Mouse (Mus musculus) C2C12 (cell line): ENCODE data around the gene Vwce. TPM values are rescaled to one million over a fixed set of nuclear protein-coding genes. Genes with fewer than 3 reads are reported as not detected.

Source experiments
- H3K27me3 ChIP-seq: one replicate; pipeline ENCODE4 v1.6.1; 2011; ENCODE audit not compliant: control insufficient read depth, insufficient read depth, insufficient read length
- H3K36me3 ChIP-seq: one replicate; pipeline ENCODE4 v1.6.1; 2011; ENCODE audit not compliant: control insufficient read depth, insufficient read depth
- H3K4me3 ChIP-seq: one replicate; pipeline ENCODE4 v1.5.1; 2011; ENCODE audit warnings: mild to moderate bottlenecking, control low read depth; ENCODE audit not compliant: poor library complexity, insufficient read depth, severe bottlenecking
- H3K79me2 ChIP-seq: one replicate; pipeline ENCODE4 v1.6.1; 2011; ENCODE audit not compliant: control insufficient read depth, insufficient read depth
- H3K79me3 ChIP-seq: one replicate; pipeline ENCODE4 v1.6.1; 2011; ENCODE audit warnings: low read depth, control low read depth
- H3ac ChIP-seq: one replicate; pipeline ENCODE3; 2011; ENCODE audit warnings: low read depth; ENCODE audit not compliant: control insufficient read depth, insufficient read length
- CEBPB ChIP-seq: IDR thresholded peaks from one replicate; pipeline ENCODE4 v1.6.1; 2011; ENCODE audit warnings: low read depth, mild to moderate bottlenecking, control low read depth, moderate library complexity
- CTCF ChIP-seq: IDR thresholded peaks from one replicate; pipeline ENCODE4 v1.5.1; 2011; ENCODE audit not compliant: control insufficient read depth, insufficient read depth, insufficient read length
- FOSL1 ChIP-seq: IDR thresholded peaks from one replicate; pipeline ENCODE4 v1.8.0; 2011; ENCODE audit warnings: mild to moderate bottlenecking, low read length; ENCODE audit not compliant: poor library complexity, insufficient read depth, severe bottlenecking
- MAX ChIP-seq: IDR thresholded peaks from one replicate; pipeline ENCODE4 v1.6.1; 2011; ENCODE audit warnings: mild to moderate bottlenecking, control low read depth
- MYOD1 ChIP-seq: IDR thresholded peaks from one replicate; pipeline ENCODE4 v1.6.1; 2011; ENCODE audit warnings: low read depth; ENCODE audit not compliant: control insufficient read depth, insufficient read length
- MYOG ChIP-seq: IDR thresholded peaks from one replicate; pipeline ENCODE4 v1.6.1; 2011; ENCODE audit not compliant: control insufficient read depth, insufficient read length; ENCODE audit errors: extremely low read depth
- USF1 ChIP-seq: IDR thresholded peaks from one replicate; pipeline ENCODE4 v1.6.1; 2011; ENCODE audit warnings: low read depth, mild to moderate bottlenecking, control low read depth, moderate library complexity
- polyA plus RNA-seq: library from polyadenylated mRNA; unstranded; fragments of >200 nt; fragmentation: generic; extraction: Trizol; gene quantifications from one replicate; pipeline ENCODE4 v1.2.1, GENCODE M21; 2012; ENCODE audit warnings: missing spikeins

The Vwce gene
- polyA plus RNA-seq, 1 experiment, result 0.11 TPM

- Histone ChIP-seq H3K36me3 (peaks cover 3% of the 10 kb centered on the region), H3K27me3 (no peaks in the 10 kb centered on the region), H3ac (no peak overlapping the region), H3K4me3 (no peak overlapping the region), H3K79me2 (peaks cover 76% of the 10 kb centered on the region), H3K79me3 (peaks cover 49% of the 10 kb centered on the region)
- no peak for TF ChIP-seq FOSL1
Measured at GRCm38 (mm10) chr19:10703470-10703869, 69.5 kb downstream of the Vwce start.

GRCm38 (mm10) chr19:10707087-10707875 is 73.3 kb downstream of the Vwce start:
- peaks cover 17% of the 10 kb centered on the region for H3K36me3 ChIP-seq
- peaks cover 38% of the 10 kb centered on the region for H3K79me2 ChIP-seq
- H3K4me3 ChIP-seq, result no peak overlapping the region
- no peak for TF ChIP-seq MYOG
- TF ChIP-seq MAX, result no peak
- no peaks in the 10 kb centered on the region for H3K27me3 ChIP-seq
- no peak overlapping the region for H3ac ChIP-seq
- H3K79me3 ChIP-seq, result peaks cover 23% of the 10 kb centered on the region

- Histone ChIP-seq H3K36me3 (peaks cover 17% of the 10 kb centered on the region), H3K27me3 (no peaks in the 10 kb centered on the region), H3K79me2 (peaks cover 32% of the 10 kb centered on the region), H3ac (no peak overlapping the region), H3K4me3 (no peak overlapping the region), H3K79me3 (peaks cover 18% of the 10 kb centered on the region)
- TF ChIP-seq CTCF (no peak), CEBPB (no peak)
Measured at GRCm38 (mm10) chr19:10707881-10708280, 73.9 kb downstream of the Vwce start.

GRCm38 (mm10) chr19:10708900-10709299 is 74.9 kb downstream of the Vwce start:
- H3K79me3 ChIP-seq, result peaks cover 9% of the 10 kb centered on the region
- H3K4me3 ChIP-seq, result no peak overlapping the region
- H3ac ChIP-seq, result no peak overlapping the region
- peaks cover 27% of the 10 kb centered on the region for H3K36me3 ChIP-seq
- peaks cover 22% of the 10 kb centered on the region for H3K79me2 ChIP-seq
- TF ChIP-seq MAX (no peak), FOSL1 (no peak), CEBPB (no peak), CTCF (no peak), MYOD1 (no peak), MYOG (no peak), USF1 (no peak)
- H3K27me3 ChIP-seq, result no peaks in the 10 kb centered on the region

- peaks cover 33% of the 10 kb centered on the region for H3K36me3 ChIP-seq
- TF ChIP-seq CTCF (peak; percentile 94), MAX (peak; percentile 74), MYOG (no peak), CEBPB (no peak), MYOD1 (peak; percentile 22), USF1 (no peak), FOSL1 (no peak)
- peaks cover 5% of the 10 kb centered on the region for H3K79me3 ChIP-seq
- no peaks in the 10 kb centered on the region for H3K27me3 ChIP-seq
- H3K4me3 ChIP-seq, result no peak overlapping the region
- no peak overlapping the region for H3ac ChIP-seq
- H3K79me2 ChIP-seq, result peaks cover 16% of the 10 kb centered on the region
Measured at GRCm38 (mm10) chr19:10709360-10710087, 75.5 kb downstream of the Vwce start.

GRCm38 (mm10) chr19:10710088-10710511 is 76.1 kb downstream of the Vwce start:
- peaks cover 1% of the 10 kb centered on the region for H3K79me3 ChIP-seq
- peaks cover 33% of the 10 kb centered on the region for H3K36me3 ChIP-seq
- H3ac ChIP-seq, result no peak overlapping the region
- no peaks in the 10 kb centered on the region for H3K27me3 ChIP-seq
- H3K4me3 ChIP-seq, result no peak overlapping the region
- H3K79me2 ChIP-seq, result peaks cover 10% of the 10 kb centered on the region
- TF ChIP-seq MYOG, result no peak
- peak; percentile 30 for TF ChIP-seq CTCF
